Mouse (Mus musculus) kidney, embryonic 15.5 days (tissue): ENCODE measurements at regions not wholly inside any gene's neighbourhood (a gene's known extent, or its start where the extent isn't known, plus 50 kb on each side); places are given as distances from the start of the nearest gene placed in this dataset.
"Not testable (repeated sequence)": the region's sequence is repeated elsewhere in the genome, so short reads cannot be mapped to it uniquely, and the experiment has no call there.

ENCODE experiments used
- ATAC-seq: fragments of 200-750 bp; cut with Nextera tagmentation; replicated peaks from 2 replicates; pipeline ENCODE4 v1.8.0; 2017; ENCODE audit warnings: moderate TSS enrichment; ENCODE audit not compliant: low FRiP score
- H3K27ac ChIP-seq: fragments of 300-500 bp; sonication (generic); 2 replicates; pipeline ENCODE4 v1.5.1; 2015; ENCODE audit warnings: mild to moderate bottlenecking, inconsistent platforms
- H3K27me3 ChIP-seq: fragments of 300-500 bp; sonication (generic); 2 replicates; pipeline ENCODE4 v1.6.1; 2015; ENCODE audit warnings: inconsistent platforms
- H3K36me3 ChIP-seq: fragments of 300-500 bp; sonication (generic); 2 replicates; pipeline ENCODE4 v1.6.1; 2015; ENCODE audit warnings: inconsistent platforms
- H3K4me1 ChIP-seq: fragments of 300-500 bp; sonication (generic); 2 replicates; pipeline ENCODE4 v1.6.1; 2015; ENCODE audit warnings: inconsistent platforms
- H3K4me2 ChIP-seq: fragments of 300-500 bp; sonication (generic); 2 replicates; pipeline ENCODE4 v1.6.1; 2015; ENCODE audit warnings: moderate library complexity, mild to moderate bottlenecking, inconsistent platforms
- H3K4me3 ChIP-seq: fragments of 300-500 bp; sonication (generic); replicated peaks from 2 replicates; pipeline ENCODE4 v1.5.1; 2015; ENCODE audit warnings: mild to moderate bottlenecking, inconsistent platforms
- H3K9ac ChIP-seq: fragments of 300-500 bp; sonication (generic); 2 replicates; pipeline ENCODE4 v1.6.1; 2015; ENCODE audit warnings: mild to moderate bottlenecking, inconsistent platforms
- H3K9me3 ChIP-seq: fragments of 300-500 bp; sonication (generic); replicated peaks from 2 replicates; pipeline ENCODE4 v1.6.1; 2016; ENCODE audit warnings: inconsistent platforms
- WGBS: fragments of 180-500 bp; shearing (Covaris S2); methylation state at CpG from one replicate; pipeline ENCODE4 v1.1.7; 2015; ENCODE audit warnings: mixed read lengths; 5-methylcytosine and 5-hydroxymethylcytosine counted together

DNA sequence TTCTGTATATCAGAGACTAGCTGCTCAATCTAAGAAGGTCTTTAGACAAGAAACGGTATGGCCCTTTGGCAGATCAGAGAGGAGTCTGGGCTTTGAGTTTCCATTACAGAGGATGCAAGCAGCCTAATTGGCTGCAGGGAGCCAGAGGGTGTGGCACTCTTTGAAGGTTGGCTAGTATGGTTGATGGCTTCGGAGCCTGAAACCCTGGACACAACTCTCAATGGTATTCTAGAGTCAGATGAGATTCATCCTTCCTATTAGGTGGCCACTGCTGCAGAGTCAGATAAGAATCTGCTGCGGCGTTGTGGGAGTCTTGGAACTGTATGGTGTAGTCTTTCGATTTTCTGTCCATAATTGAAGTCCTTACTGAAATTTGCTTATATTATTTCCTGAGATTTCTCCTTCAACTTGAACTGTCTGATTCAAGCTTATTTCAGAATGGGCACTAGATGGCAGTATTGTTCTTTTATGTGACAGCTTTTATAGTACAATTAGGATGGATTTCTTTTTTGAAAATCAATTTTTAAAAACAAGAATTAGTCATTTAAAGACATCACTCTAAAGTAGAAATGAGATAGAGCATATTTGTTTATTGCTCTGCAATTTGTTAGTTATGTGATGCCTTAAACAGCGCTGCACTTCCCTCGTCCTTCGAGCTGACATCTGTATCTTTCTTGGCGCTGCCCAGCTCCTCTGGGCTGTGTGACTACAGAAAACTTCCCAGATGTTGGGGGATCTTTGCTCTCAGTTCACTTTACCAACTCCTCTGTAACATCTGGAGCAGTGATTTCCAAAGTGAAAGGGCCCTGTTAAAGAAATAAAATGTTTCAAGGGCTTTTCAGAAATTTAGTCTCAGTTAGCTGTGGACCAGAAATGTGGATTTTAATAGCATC, 151.0 kb upstream of the Ttc29 start:
- no peak for ATAC-seq
- H3K4me1 ChIP-seq, result no peaks in the 10 kb centered on the region
- H3K4me3 ChIP-seq, result no peak overlapping the region
- WGBS, result 55% methylated on average over 9 of the region's 9 CpGs
- H3K9ac ChIP-seq, result no peak overlapping the region
- H3K27ac ChIP-seq, result no peak overlapping the region
- no peaks in the 10 kb centered on the region for H3K9me3 ChIP-seq
- peaks cover 5% of the 10 kb centered on the region for H3K27me3 ChIP-seq
- H3K36me3 ChIP-seq, result no peaks in the 10 kb centered on the region
- H3K4me2 ChIP-seq, result no peak overlapping the region

DNA sequence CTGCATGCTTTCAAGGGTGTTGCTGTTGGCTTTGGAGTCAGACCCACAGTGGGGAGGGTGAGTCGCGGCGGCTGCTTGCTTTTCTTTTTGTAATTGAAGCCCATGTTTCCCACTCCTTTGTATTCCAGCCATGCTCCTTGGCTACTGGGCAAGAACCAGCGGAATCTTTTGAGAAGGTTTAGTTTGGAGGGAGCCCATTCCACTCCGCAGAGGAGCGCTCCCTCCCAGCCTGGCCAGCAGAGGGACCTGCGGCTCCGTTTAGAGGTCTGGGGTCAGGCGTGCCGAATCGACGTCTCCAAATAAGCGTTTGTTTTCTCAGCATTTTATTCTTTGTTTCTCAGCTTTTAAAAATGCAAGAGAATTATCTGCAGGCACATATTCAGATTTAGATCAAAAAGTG, 149.6 kb upstream of the Ttc29 start:
- H3K4me1 ChIP-seq, result no peaks in the 10 kb centered on the region
- peak overlapping the region; percentile 29 for H3K4me3 ChIP-seq
- no peaks in the 10 kb centered on the region for H3K36me3 ChIP-seq
- peaks cover 18% of the 10 kb centered on the region for H3K27me3 ChIP-seq
- H3K9me3 ChIP-seq, result no peaks in the 10 kb centered on the region
- peak overlapping the region; percentile 57 for H3K4me2 ChIP-seq
- ATAC-seq, result peak; percentile 82
- H3K27ac ChIP-seq, result no peak overlapping the region
- H3K9ac ChIP-seq, result no peak overlapping the region
- WGBS, result 6% methylated on average over 13 of the region's 13 CpGs

DNA sequence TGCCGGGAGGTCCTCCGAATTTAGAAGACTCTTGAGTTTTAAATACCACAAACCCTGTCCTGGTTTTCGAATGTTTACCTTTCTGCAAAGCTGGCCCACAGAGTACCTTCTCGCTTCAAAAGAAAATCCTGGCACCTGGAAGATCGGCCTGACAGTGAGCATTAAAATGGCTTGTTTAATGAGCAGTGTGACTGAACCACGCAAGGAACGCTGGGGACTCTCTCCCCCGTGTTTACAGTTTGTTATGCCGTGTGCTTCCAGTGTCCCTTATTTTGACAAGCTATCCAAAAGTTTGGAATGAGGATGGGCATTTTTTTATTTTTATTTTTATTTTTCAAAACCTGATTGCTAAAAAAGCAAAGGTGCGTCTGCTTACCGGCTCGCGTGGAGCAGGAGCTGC, 148.9 kb upstream of the Ttc29 start:
- no peak for ATAC-seq
- peak overlapping the region; percentile 57 for H3K4me2 ChIP-seq
- no peaks in the 10 kb centered on the region for H3K4me1 ChIP-seq
- peaks cover 18% of the 10 kb centered on the region for H3K27me3 ChIP-seq
- 37% methylated on average over 13 of the region's 13 CpGs for whole genome bisulfite sequencing
- H3K4me3 ChIP-seq, result peak overlapping the region; percentile 29
- no peaks in the 10 kb centered on the region for H3K36me3 ChIP-seq
- H3K9ac ChIP-seq, result no peak overlapping the region
- no peak overlapping the region for H3K27ac ChIP-seq
- no peaks in the 10 kb centered on the region for H3K9me3 ChIP-seq

DNA sequence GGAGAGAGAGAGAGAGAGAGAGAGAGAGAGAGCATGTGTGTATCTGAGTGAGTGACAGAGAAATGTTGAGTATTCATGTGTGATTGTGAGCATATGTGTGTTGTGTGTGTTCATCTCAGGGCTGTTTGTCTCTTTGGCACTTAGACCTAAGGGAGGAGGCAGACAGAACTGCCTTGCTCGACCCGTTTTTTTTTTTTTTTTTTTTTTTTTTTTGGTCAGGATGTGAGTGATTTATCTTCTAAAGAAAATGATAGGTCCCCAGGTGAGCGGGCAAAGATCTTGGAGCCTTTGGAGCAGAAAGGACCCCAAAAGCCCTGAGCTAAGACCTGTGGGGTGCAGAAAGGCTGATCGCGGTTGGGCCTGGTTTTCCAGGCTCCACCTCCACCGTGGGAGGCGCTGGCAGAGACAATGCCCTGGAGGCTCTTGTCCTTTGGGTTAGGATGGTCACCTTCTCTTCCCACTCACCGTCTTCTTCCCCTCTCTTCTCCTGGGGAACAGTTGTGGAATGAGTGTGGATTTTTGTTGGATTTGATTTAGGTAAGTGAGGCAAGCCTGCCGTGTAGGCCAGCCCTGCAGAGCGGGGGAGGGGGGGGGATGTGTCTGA, 147.1 kb upstream of the Ttc29 start:
- 39% methylated on average over 10 of the region's 10 CpGs for WGBS

DNA sequence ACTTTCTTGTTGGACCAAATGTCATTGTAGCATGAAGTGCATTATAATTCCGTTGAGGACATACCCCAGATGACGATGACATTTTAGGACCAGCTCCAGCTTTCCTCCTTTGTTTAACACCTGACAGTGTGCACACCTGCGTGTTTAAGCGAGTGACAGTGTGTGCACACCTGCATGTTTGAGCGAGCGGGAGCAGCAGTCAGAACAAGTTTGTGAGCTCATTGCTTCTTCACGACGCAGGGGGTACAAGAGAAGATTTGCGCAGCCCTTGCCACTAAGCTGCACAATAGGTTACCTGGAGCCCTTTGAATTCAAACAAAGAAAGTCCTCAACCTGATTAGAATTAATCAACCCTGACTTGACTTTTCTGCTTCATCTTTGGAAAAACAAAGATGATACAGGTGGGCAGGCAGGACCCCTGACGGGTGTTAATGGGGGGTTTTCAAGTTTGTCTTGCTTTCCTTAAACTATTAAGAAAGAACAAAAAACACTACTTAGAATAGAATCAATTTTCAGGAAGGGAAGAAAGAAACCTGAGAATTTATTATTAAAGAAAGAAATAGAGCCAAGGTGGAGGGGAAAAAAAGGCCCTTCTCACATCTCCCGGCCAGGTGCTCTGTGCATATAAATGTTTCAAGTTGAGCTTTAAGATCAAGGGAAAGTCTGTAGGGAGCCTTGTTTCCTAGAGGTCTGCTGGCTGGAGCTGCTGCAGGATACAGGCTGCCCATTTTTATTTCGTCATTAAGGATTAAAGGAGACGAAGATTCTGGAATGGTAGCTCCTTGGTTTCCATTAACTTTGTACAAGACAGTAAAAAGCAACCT, 144.8 kb upstream of the Ttc29 start:
- H3K36me3 ChIP-seq, result no peaks in the 10 kb centered on the region
- no peak overlapping the region for H3K9ac ChIP-seq
- no peaks in the 10 kb centered on the region for H3K9me3 ChIP-seq
- ATAC-seq, result no peak
- H3K4me1 ChIP-seq, result no peaks in the 10 kb centered on the region
- WGBS, result 26% methylated on average over 13 of the region's 13 CpGs
- H3K27ac ChIP-seq, result no peak overlapping the region
- H3K4me3 ChIP-seq, result no peak overlapping the region
- H3K27me3 ChIP-seq, result peaks cover 14% of the 10 kb centered on the region
- H3K4me2 ChIP-seq, result no peak overlapping the region

More for the DNA sequence above, 147.1 kb upstream of the Ttc29 start:
- Histone ChIP-seq H3K27me3 (peaks cover 18% of the 10 kb centered on the region), H3K27ac (no peak overlapping the region), H3K9me3 (no peaks in the 10 kb centered on the region), H3K36me3 (no peaks in the 10 kb centered on the region), H3K4me2 (no peak overlapping the region), H3K9ac (no peak overlapping the region), H3K4me3 (no peak overlapping the region), H3K4me1 (no peaks in the 10 kb centered on the region)
- no peak for ATAC-seq

DNA sequence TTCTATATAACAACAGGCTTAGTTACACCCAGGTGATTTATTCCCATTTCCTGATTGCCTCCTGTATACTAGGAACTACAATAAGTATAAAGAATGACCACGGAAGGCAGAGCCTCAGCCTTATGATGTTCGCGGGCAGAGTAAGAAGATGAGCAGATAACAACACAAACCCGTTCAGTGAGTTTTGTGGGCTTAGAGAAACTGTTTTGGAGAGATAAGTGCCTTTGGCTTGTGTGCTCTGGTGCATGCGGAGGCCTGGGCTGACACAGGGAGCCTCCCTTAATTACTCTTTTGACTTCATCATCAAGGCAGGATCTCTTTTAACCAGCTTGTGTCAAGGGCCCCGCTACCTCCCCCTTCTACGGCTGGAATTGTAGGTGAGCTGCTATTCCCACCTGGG, 139.3 kb upstream of the Ttc29 start:
- Histone ChIP-seq H3K9ac (no peak overlapping the region), H3K27ac (no peak overlapping the region), H3K4me2 (no peak overlapping the region), H3K4me1 (0 out of 2 replicates have a peak, but pooled peaks cover 2% of the 10 kb centered on the region), H3K27me3 (no peaks in the 10 kb centered on the region), H3K36me3 (no peaks in the 10 kb centered on the region), H3K9me3 (no peaks in the 10 kb centered on the region), H3K4me3 (no peak overlapping the region)
- ATAC-seq, result no peak
- WGBS, result 64% methylated on average over 7 of the region's 7 CpGs

DNA sequence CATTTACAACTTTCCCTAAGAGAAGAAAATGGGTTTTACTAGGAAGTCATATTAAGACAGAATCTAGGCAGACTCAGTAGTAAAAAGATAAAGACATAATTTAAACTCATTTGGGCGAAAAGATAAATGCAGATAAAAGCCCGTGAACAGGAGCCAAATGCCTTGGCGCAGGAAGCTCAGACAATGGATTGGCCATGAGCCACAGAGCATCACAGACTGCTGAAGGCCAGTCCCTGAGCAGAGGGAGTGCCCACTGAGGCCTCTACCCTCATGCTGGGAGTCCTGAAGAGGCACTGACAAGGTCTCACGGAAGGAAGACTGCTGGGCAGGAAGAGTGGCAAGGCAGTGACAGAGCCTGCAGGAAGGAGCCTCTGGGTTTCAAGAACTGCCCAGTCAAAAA, 136.0 kb upstream of the Ttc29 start:
- peak; percentile 75; the same call in 1 of the 2 replicates for ATAC-seq
- H3K27me3 ChIP-seq, result no peaks in the 10 kb centered on the region
- no peak overlapping the region for H3K27ac ChIP-seq
- 0 out of 2 replicates have a peak, but pooled peaks cover 2% of the 10 kb centered on the region for H3K4me1 ChIP-seq
- no peaks in the 10 kb centered on the region for H3K36me3 ChIP-seq
- H3K9ac ChIP-seq, result no peak overlapping the region
- no peaks in the 10 kb centered on the region for H3K9me3 ChIP-seq
- no peak overlapping the region for H3K4me3 ChIP-seq
- 38% methylated on average over 4 of the region's 4 CpGs for WGBS
- no peak overlapping the region for H3K4me2 ChIP-seq

DNA sequence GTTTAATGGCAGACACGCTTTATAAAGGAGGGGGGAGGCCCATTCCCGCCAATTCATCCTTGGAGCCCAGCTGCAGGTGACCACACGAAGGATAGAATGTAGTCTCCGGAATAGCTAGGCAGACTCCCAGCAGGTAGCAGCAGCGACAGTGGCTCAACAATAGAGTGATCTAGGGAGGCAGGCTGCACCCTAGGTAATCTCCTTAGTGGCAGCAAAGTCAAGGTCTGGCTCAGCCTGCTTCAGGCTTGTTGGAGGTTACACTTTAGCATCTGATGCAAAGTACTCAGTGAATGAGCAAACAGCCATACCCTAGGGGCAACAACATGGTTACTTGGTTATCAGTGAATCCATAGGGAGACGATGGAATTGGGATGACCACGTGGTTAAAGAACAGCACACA, 131.7 kb upstream of the Ttc29 start:
- H3K27ac ChIP-seq, H3K27me3 ChIP-seq, H3K36me3 ChIP-seq, H3K4me3 ChIP-seq, H3K9me3 ChIP-seq, H3K9ac ChIP-seq, ATAC-seq, H3K4me2 ChIP-seq, H3K4me1 ChIP-seq: not testable (repeated sequence)
- WGBS, result 62% methylated on average over 7 of the region's 7 CpGs

DNA sequence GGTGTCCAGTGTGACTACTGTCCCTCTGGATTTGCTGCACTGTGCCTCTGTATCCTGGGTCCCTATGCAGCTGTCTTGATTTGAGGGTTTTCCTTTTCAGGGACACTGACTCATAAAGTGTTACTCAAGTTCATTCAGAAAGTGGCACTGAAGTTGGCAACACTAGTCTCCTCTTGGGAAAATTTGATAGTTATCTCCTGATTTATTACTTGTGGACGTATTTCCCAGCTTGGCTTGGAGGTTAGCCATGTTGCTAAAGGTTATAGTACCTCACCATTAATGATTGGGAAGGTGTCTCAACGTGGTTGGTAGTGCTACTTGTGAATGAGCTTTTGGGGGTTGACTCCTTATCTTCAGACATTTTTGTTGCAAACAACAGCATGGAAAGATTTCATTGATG, 130.1 kb upstream of the Ttc29 start:
- Histone ChIP-seq H3K4me2 (no peak overlapping the region), H3K9ac (no peak overlapping the region), H3K9me3 (no peaks in the 10 kb centered on the region), H3K4me3 (no peak overlapping the region), H3K27ac (no peak overlapping the region), H3K36me3 (no peaks in the 10 kb centered on the region), H3K27me3 (no peaks in the 10 kb centered on the region), H3K4me1 (no peaks in the 10 kb centered on the region)
- 66% methylated on average over 2 of the region's 2 CpGs for WGBS
- ATAC-seq, result no peak

DNA sequence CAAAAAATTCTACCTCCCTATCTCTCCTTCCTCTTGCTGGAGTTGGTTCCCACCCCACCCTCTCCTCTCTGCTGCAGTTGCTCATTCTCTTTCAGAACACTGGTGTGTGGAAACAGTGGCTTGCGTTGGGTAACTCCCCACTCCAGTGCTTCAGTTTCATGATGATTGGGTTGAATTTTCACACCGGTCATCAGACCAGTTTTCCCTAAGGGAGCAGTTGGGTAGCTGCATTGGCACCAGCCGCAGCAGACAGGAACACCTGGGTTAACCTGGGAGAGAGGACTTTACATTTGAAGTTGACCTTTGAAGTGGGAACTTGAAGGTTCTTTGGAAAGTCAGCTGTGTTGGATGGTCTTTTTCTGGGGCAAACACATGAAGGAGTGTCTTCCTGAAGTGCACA, 126.7 kb upstream of the Ttc29 start:
- no peaks in the 10 kb centered on the region for H3K9me3 ChIP-seq
- no peaks in the 10 kb centered on the region for H3K36me3 ChIP-seq
- no peaks in the 10 kb centered on the region for H3K4me1 ChIP-seq
- no peak overlapping the region for H3K27ac ChIP-seq
- no peak overlapping the region for H3K4me2 ChIP-seq
- no peak overlapping the region for H3K9ac ChIP-seq
- H3K4me3 ChIP-seq, result no peak overlapping the region
- no peak for ATAC-seq
- H3K27me3 ChIP-seq, result no peaks in the 10 kb centered on the region
- 95% methylated on average over 3 of the region's 3 CpGs for WGBS

DNA sequence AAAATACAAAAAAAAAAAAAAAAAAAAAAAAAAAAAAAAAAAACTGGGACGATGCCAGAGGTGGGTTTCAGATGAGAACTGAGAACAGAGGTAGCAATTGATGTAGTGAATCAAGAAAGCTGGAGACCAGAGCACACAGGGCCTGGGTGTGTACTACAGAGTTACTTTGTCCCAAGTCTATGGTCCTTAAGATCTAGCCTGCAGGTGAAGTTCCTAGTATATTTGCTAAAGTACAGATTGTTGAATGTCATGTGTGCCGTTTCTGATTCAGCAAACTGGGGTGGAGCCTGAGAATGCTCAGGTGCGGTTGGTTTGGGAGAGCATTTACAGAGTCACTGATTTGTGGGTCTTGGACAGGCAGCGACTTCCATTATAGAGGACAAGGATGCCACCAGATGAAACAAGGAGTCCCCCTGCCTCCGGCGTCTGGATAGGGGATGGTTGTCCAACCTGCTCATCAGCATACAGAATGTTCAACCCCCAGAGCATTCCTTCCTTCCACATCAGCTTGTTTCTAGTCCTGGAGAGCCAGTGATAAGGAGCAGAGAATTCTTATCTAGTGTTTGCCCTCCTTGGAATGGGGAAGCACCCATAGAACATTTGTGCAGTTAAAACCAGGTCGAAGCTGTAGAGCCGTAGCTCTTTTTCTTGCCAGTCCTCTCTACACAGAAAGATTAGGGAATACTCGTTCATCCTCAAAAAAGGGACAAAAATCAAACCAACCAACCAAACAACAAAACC, 122.5 kb upstream of the Ttc29 start:
- no peak overlapping the region for H3K4me3 ChIP-seq
- no peak overlapping the region for H3K27ac ChIP-seq
- no peaks in the 10 kb centered on the region for H3K4me1 ChIP-seq
- H3K36me3 ChIP-seq, result no peaks in the 10 kb centered on the region
- no peak overlapping the region for H3K9ac ChIP-seq
- no peaks in the 10 kb centered on the region for H3K9me3 ChIP-seq
- H3K4me2 ChIP-seq, result no peak overlapping the region
- no peaks in the 10 kb centered on the region for H3K27me3 ChIP-seq
- ATAC-seq, result no peak
- WGBS, result 85% methylated on average over 9 of the region's 9 CpGs
